Mouse (Mus musculus): ENCODE results near the gene Gpatch8. TPM values are rescaled to one million over a fixed set of nuclear protein-coding genes. Genes with fewer than 3 reads are reported as not detected.

Gene Gpatch8
- polyA plus RNA-seq, 1 experiment from 2014 or later, result 81.0 TPM

Other genes with a start within 250 kb of the Gpatch8 start
- gene Ubtf, start 236.7 kb downstream of the Gpatch8 start, polyA plus RNA-seq (2015; fragmentation: Nextera tagmentation; extraction: Ambion mirVana), result 83.9 and 85.9 TPM in 2 replicates
- gene Slc4a1, start 190.2 kb downstream of the Gpatch8 start, polyA plus RNA-seq (2015; fragmentation: Nextera tagmentation; extraction: Ambion mirVana), result 7.2 and 11.7 TPM in 2 replicates
- 1.3 and 1.4 TPM in 2 replicates for gene Rundc3a, start 163.0 kb downstream of the Gpatch8 start, polyA plus RNA-seq (2015; fragmentation: Nextera tagmentation; extraction: Ambion mirVana)
- 173 and 180 TPM in 2 replicates for gene Slc25a39, start 148.4 kb downstream of the Gpatch8 start, polyA plus RNA-seq (2015; fragmentation: Nextera tagmentation; extraction: Ambion mirVana)
- 141 and 149 TPM in 2 replicates for gene Grn, start 126.1 kb downstream of the Gpatch8 start, polyA plus RNA-seq (2015; fragmentation: Nextera tagmentation; extraction: Ambion mirVana)
- 4.4 and 4.8 TPM in 2 replicates for gene Fam171a2, start 108.7 kb downstream of the Gpatch8 start, polyA plus RNA-seq (2015; fragmentation: Nextera tagmentation; extraction: Ambion mirVana)
- gene Itga2b, start 86.3 kb downstream of the Gpatch8 start, polyA plus RNA-seq (2015; fragmentation: Nextera tagmentation; extraction: Ambion mirVana), result 4.4 and 6.1 TPM in 2 replicates
- 7.7 and 9.1 TPM in 2 replicates for gene Gm11627, start 23.1 kb upstream of the Gpatch8 start, polyA plus RNA-seq (2015; fragmentation: Nextera tagmentation; extraction: Ambion mirVana)
- 67.7 and 71.6 TPM in 2 replicates for gene Fzd2, start 48.0 kb upstream of the Gpatch8 start, polyA plus RNA-seq (2015; fragmentation: Nextera tagmentation; extraction: Ambion mirVana)
- 0.97 and 1.1 TPM in 2 replicates for gene Meioc, start 107.3 kb upstream of the Gpatch8 start, polyA plus RNA-seq (2015; fragmentation: Nextera tagmentation; extraction: Ambion mirVana)
- 45.8 and 46.1 TPM in 2 replicates for gene Ccdc43, start 141.4 kb upstream of the Gpatch8 start, polyA plus RNA-seq (2015; fragmentation: Nextera tagmentation; extraction: Ambion mirVana)
- 14.7 and 15.8 TPM in 2 replicates for gene Adam11, start 205.0 kb upstream of the Gpatch8 start, polyA plus RNA-seq (2015; fragmentation: Nextera tagmentation; extraction: Ambion mirVana)

Measured in limb, embryonic 13.5 days (tissue).